Mouse (Mus musculus) embryonic fibroblast, embryonic 13.5 days (primary cell): Measurements from ENCODE around the gene Suclg2. TPM values are rescaled to one million over a fixed set of nuclear protein-coding genes. Genes with fewer than 3 reads are reported as not detected.

ENCODE experiments used
- H3K27ac ChIP-seq: 2 replicates; pipeline ENCODE4 v1.5.1; 2012; ENCODE audit warnings: low read length, control low read depth, inconsistent platforms; ENCODE audit not compliant: insufficient read depth
- H3K4me1 ChIP-seq: 2 replicates; pipeline ENCODE4 v1.6.1; 2011; ENCODE audit warnings: low read length; ENCODE audit not compliant: control insufficient read depth, insufficient read depth
- H3K4me3 ChIP-seq: 2 replicates; pipeline ENCODE4 v1.5.1; 2011; ENCODE audit warnings: mild to moderate bottlenecking, control low read depth, low read length; ENCODE audit not compliant: insufficient read depth
- CTCF ChIP-seq: IDR thresholded peaks from 2 replicates; pipeline ENCODE4 v1.5.1; 2011; ENCODE audit warnings: mild to moderate bottlenecking, control low read depth, low read length, moderate library complexity, borderline replicate concordance; ENCODE audit not compliant: insufficient read depth
- POLR2A ChIP-seq: IDR thresholded peaks from 2 replicates; pipeline ENCODE4 v1.6.1; 2011; ENCODE audit warnings: low read depth, mild to moderate bottlenecking, control low read depth, low read length, moderate library complexity
- polyA plus RNA-seq: library from polyadenylated mRNA; stranded (reverse); fragments of >200 nt; gene quantifications from 2 replicates; pipeline ENCODE4 v1.2.4, GENCODE M21; 2011; ENCODE audit warnings: low read depth; ENCODE audit not compliant: missing spikeins, insufficient read length

Gene Suclg2
- polyA plus RNA-seq, 1 experiment = 38.0 TPM

DNA sequence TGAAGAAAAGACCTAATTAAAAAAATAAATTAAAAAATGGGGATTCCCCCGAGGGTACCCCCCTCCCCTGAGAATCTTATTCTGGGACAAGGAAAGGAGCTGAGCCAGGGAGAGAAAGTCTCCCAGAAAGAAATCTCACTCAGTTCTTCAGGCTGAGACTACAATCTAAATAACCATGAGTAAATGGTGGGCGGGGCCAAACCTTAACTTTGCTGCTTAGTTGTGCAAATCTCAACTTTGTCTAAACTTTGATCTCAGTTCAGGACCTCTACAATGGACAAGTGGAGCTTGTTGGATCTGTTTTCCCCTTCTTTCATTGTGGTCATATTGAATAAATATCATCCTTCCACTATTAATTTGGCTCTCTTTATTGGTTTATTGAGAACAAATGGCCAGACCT, 272.4 kb downstream of the Suclg2 start:
- Histone ChIP-seq H3K27ac (no peak overlapping the region), H3K4me1 (no peaks in the 10 kb centered on the region), H3K4me3 (no peak overlapping the region)
- no peak for TF ChIP-seq POLR2A
- TF ChIP-seq CTCF = no peak

GRCm38 (mm10) chr6:95445036-95445435, 273.6 kb downstream of the Suclg2 start:
- H3K4me1 ChIP-seq = no peaks in the 10 kb centered on the region
- TF ChIP-seq CTCF (no peak), POLR2A (no peak)
- H3K27ac ChIP-seq = no peak overlapping the region
- no peak overlapping the region for H3K4me3 ChIP-seq
